ENCODE assay signal across 30 mouse cellular contexts in the genomic region with DNA sequence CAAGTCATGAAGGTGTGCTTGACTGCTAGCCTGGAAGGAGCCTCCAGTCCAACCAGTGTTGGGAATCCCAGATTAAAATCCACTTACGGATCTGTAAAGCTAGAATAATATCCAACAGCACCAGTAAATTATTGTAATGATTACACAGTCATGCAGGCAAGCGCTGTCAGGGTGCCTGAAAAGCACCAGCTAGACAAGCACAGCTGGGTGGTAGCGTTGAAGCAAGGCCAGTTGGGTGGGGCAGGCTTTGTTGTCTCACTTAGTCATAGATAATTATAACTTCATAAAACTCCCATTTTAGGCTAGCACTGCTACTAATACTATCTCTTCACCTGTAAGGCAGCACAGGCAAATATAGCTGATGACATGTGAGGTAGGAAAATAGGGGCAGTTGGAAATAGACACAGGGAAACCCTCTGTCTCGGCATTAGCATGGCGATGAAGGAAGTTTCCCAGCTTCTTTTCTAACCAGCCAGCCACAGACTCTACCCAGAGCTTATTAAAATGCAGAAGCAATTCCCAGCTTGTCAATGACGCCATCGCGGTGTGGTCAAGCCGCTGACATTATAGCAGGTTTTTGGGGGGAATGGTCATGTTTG. TPM values are rescaled to one million over a fixed set of nuclear protein-coding genes. Genes with fewer than 3 reads are reported as not detected.
"Had no signal": no experiment of that assay in that cellular context is flagged by ENCODE, and none has a peak within 500 bp of the region (broad histone marks: within the 10 kb centered on the region; RNA-seq: fewer than 3 reads in every experiment).

No protein-coding gene starts in this region.

- DNase-seq: gastrocnemius, adult 2 months; gastrocnemius, postnatal 10 days; gastrocnemius, postnatal 25 days; heart, adult 2 months; heart, postnatal 14 days; heart, postnatal 36 days; kidney, adult 18-20 months; kidney, adult 8-10 months; kidney, postnatal 10 days; kidney, postnatal 25 days; kidney, postnatal 4 days; layer of hippocampus, adult 9-11 months; liver; liver, embryonic 13.5 days had no signal

- H3K4me1 ChIP-seq: heart, embryonic 15.5 days; hindbrain, embryonic 13.5 days; hindbrain, embryonic 15.5 days; limb, embryonic 10.5 days; limb, embryonic 12.5 days; liver, embryonic 13.5 days had no signal

- H3K4me2 ChIP-seq: heart, embryonic 11.5 days; heart, embryonic 13.5 days; heart, embryonic 15.5 days; hindbrain, embryonic 13.5 days; hindbrain, embryonic 15.5 days; limb, embryonic 12.5 days; liver, embryonic 11.5 days; liver, embryonic 13.5 days had no signal

- ATAC-seq: hindbrain, postnatal 0 days had no signal

- H3K27me3 ChIP-seq: heart, embryonic 13.5 days; heart, embryonic 15.5 days; hindbrain, embryonic 13.5 days; hindbrain, embryonic 15.5 days; limb, embryonic 12.5 days; liver, embryonic 13.5 days had no signal

- H3K4me3 ChIP-seq: gastrocnemius, adult 2 months; heart, adult 2 months; heart, embryonic 13.5 days; heart, embryonic 15.5 days; hindbrain, embryonic 13.5 days; hindbrain, embryonic 15.5 days; layer of hippocampus, adult 2 months; left cerebral cortex, adult 2 months; limb, embryonic 10.5 days; limb, embryonic 12.5 days; liver, embryonic 13.5 days had no signal

- H3K36me3 ChIP-seq: heart, embryonic 13.5 days; heart, embryonic 15.5 days; hindbrain, embryonic 13.5 days; hindbrain, embryonic 15.5 days; limb, embryonic 10.5 days; limb, embryonic 12.5 days; liver, embryonic 13.5 days had no signal

RNA-seq across cellular contexts. Expression of gene Slc34a2, which starts 23.8 kb away (rescaled TPM):
- total RNA-seq: gastrocnemius, adult 2 months; gastrocnemius, postnatal 10 days; gastrocnemius, postnatal 25 days; granulocyte monocyte progenitor cell, adult 5-6 weeks; heart, adult 2 months; hematopoietic stem cell, adult 5-6 weeks; layer of hippocampus, adult 2 months; layer of hippocampus, postnatal 25 days; left cerebral cortex, adult 2 months; left cerebral cortex, postnatal 36 days had no signal
- polyA plus RNA-seq: heart, embryonic 11.5 days; heart, embryonic 13.5 days; hindbrain, embryonic 11.5 days; hindbrain, embryonic 13.5 days; limb, embryonic 10.5 days; limb, embryonic 12.5 days had no signal
